Mouse (Mus musculus): ENCODE results near the gene Trim44.

- no peak for TF ChIP-seq CTCF (IDR thresholded peaks at IDR 0.05; ENCODE audit: low read depth)
- no peak for TF ChIP-seq EP300 (IDR thresholded peaks at IDR 0.05; ENCODE audit: low read depth)
Observed at GRCm38 (mm10) chr2:102401352-102401692, 6.3 kb downstream of the Trim44 start.
